Mouse (Mus musculus): Measurements from ENCODE around the gene Bbx.

Gene Bbx

DNA sequence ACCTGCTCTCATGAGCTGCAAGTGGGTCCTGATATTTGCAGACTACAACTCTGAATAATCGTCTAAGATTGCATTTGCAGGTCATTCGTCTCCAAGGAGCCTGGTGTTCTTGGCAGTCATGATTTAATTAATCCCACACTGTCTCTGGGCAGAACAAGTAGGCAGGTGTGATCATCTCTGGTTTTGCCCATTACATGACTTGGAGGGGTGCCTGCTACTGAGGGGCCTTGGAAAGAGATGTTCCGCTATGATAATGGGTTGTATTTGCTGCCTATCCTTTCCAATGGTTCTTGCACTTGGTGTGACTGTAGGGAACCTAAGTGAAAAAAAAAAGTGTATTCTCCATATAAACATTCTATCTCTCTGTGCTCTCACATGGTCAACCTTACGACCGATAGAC, 273.6 kb downstream of the Bbx start:
- DNase-seq (ENCODE audit: low spot score): no peak

DNA sequence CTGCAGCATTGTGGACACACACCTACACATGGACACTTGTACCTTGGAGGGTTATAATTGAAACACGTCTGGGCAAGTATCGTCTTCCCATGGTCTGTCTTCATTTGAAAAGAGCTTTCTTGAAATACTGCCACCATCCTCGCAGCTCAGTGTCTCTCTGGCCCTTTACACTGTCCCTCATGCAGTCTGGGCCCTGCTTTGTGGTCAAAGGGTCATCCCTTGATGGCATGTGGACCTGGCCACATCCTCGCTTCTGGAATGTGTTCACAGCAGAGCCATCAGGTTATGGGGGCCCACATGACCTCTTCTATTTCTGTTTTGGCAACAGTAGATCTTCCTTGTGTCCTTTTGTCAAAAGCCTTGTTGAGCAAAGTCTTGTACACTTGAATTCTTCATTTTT, 282.6 kb downstream of the Bbx start:
- DNase-seq (ENCODE audit: low spot score): no peak

DNA sequence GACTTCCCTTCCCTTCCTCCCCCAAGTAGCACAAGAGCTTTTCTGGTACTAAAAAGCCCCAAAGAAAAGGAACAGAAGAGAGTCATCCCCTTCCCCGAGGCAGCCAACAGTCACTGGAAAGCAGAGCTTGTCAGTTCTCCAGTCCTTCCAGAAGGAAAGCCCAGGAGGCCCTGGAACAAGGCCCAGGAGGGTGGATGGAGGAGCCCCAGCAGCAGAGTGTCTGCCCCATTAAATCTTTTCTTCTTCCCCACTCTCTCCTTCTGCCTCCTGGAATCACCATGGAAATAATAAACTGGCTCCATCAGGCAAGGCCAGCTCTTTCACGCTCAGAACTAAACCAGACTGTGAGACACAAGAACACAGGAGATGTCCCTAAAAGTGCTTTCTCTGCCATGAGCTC, 284.3 kb downstream of the Bbx start:
- no peak for DNase-seq (ENCODE audit: low spot score)

All from left cerebral cortex, adult 11 months (tissue).